Mouse (Mus musculus): ENCODE results near the gene S100a3. TPM values are rescaled to one million over a fixed set of nuclear protein-coding genes. Genes with fewer than 3 reads are reported as not detected.

S100a3 gene
- polyA plus RNA-seq, 1 experiment, result 2.5 TPM

DNA sequence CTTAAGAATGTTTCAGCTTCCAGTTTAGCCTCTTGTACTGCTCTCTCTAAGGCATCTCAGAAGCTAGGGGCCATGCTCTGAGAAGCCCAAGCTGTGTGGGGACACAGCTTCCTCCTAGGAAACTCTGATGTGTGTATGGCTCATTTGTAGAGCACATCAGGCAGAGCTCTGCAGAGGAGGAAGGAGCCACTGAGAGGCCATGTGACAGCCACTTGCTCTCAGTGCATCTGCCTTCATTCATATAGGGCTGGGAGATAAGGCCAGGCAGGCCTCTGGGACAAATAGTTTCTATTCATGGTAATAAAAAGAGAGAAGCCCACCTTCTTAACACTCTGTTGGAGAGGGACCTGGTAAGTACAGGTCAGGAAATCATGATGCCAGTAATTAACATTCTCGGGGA is 34.1 kb downstream of the S100a3 start:
- Histone ChIP-seq H3K27me3 (ENCODE audit: control insufficient read depth, insufficient read depth, low read length, poor library complexity, severe bottlenecking) (no peaks in the 10 kb centered on the region), H3K9me3 (replicated peaks; ENCODE audit: control insufficient read depth, insufficient read depth, low read length, poor library complexity, severe bottlenecking) (peaks cover 8% of the 10 kb centered on the region)

DNA sequence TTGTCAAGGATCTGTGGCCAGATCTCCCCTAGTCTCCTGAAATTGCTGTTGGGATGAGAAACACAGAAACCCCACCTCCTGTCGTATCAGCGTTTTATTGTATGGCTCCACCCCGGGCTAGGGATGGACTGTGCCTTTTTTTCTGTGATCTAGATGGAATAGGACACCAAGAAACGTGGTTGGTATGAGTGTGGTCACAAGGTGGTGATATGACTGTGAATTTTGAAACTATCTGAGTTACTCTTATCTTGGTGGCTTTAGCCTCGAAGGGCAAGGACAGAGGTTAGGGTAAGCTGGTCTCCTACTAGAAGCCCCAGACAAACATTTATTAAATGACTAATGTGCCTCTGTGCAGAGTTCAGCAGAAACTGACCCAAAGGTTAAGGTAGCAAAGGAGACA is 35.2 kb downstream of the S100a3 start:
- Histone ChIP-seq H3K9ac (ENCODE audit: low read depth, poor library complexity, severe bottlenecking) (no peak overlapping the region), H3K36me3 (ENCODE audit: control insufficient read depth, insufficient read depth, low read length, poor library complexity, severe bottlenecking) (no peaks in the 10 kb centered on the region), H3K27me3 (ENCODE audit: control insufficient read depth, insufficient read depth, low read length, poor library complexity, severe bottlenecking) (no peaks in the 10 kb centered on the region), H3K4me3 (ENCODE audit: low read depth, low read length) (no peak overlapping the region), H3K9me3 (replicated peaks; ENCODE audit: control insufficient read depth, insufficient read depth, low read length, poor library complexity, severe bottlenecking) (peaks cover 8% of the 10 kb centered on the region), H3K27ac (ENCODE audit: insufficient read depth, low read length) (no peak overlapping the region), H3K4me1 (ENCODE audit: control insufficient read depth, insufficient read depth, low read length) (no peaks in the 10 kb centered on the region)
- no peak for TF ChIP-seq EP300 (IDR thresholded peaks at IDR 0.05; ENCODE audit: insufficient read depth, low read depth, low read length)
- no peak for TF ChIP-seq POLR2A (IDR thresholded peaks at IDR 0.05; ENCODE audit: insufficient read depth, low read length)
- no peak for TF ChIP-seq CTCF (IDR thresholded peaks at IDR 0.05; ENCODE audit: low read depth, low read length)

More for the DNA sequence above, 34.1 kb downstream of the S100a3 start:
- H3K27ac ChIP-seq (ENCODE audit: insufficient read depth, low read length), result no peak overlapping the region
- H3K4me3 ChIP-seq (ENCODE audit: low read depth, low read length), result no peak overlapping the region
- H3K9ac ChIP-seq (ENCODE audit: low read depth, poor library complexity, severe bottlenecking), result no peak overlapping the region
- H3K4me1 ChIP-seq (ENCODE audit: control insufficient read depth, insufficient read depth, low read length), result no peaks in the 10 kb centered on the region
- no peaks in the 10 kb centered on the region for H3K36me3 ChIP-seq (ENCODE audit: control insufficient read depth, insufficient read depth, low read length, poor library complexity, severe bottlenecking)
- TF ChIP-seq CTCF (IDR thresholded peaks at IDR 0.05; ENCODE audit: low read depth, low read length) (no peak), POLR2A (IDR thresholded peaks at IDR 0.05; ENCODE audit: insufficient read depth, low read length) (no peak), EP300 (IDR thresholded peaks at IDR 0.05; ENCODE audit: insufficient read depth, low read depth, low read length) (no peak)

DNA sequence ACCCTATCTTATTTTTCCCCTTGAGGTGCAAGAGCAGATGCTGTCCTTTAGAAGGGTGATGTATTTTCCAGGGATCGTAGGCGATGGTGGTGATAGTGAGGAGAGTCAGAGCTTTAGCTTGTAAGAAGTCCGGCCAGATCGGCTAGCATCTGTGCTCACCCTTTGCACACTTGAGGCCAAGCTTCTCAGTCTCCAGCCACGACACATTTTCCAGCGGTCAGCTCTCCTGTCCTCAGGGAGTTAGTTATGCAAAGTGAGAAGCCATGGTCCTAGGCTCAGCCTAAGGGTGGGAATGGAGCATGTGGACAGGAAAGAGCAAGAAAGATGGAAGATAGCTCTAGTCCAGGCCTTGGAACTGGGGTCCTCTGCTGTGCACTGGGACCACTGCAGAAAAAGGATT is 36.4 kb downstream of the S100a3 start:
- H3K36me3 ChIP-seq (ENCODE audit: control insufficient read depth, insufficient read depth, low read length, poor library complexity, severe bottlenecking), result no peaks in the 10 kb centered on the region
- peaks cover 8% of the 10 kb centered on the region for H3K9me3 ChIP-seq (replicated peaks; ENCODE audit: control insufficient read depth, insufficient read depth, low read length, poor library complexity, severe bottlenecking)
- no peak overlapping the region for H3K9ac ChIP-seq (ENCODE audit: low read depth, poor library complexity, severe bottlenecking)
- no peak overlapping the region for H3K4me3 ChIP-seq (ENCODE audit: low read depth, low read length)
- no peaks in the 10 kb centered on the region for H3K27me3 ChIP-seq (ENCODE audit: control insufficient read depth, insufficient read depth, low read length, poor library complexity, severe bottlenecking)
- H3K27ac ChIP-seq (ENCODE audit: insufficient read depth, low read length), result no peak overlapping the region
- no peak for TF ChIP-seq EP300 (IDR thresholded peaks at IDR 0.05; ENCODE audit: insufficient read depth, low read depth, low read length)
- no peak for TF ChIP-seq CTCF (IDR thresholded peaks at IDR 0.05; ENCODE audit: low read depth, low read length)
- no peak for TF ChIP-seq POLR2A (IDR thresholded peaks at IDR 0.05; ENCODE audit: insufficient read depth, low read length)
- H3K4me1 ChIP-seq (ENCODE audit: control insufficient read depth, insufficient read depth, low read length), result no peaks in the 10 kb centered on the region

DNA sequence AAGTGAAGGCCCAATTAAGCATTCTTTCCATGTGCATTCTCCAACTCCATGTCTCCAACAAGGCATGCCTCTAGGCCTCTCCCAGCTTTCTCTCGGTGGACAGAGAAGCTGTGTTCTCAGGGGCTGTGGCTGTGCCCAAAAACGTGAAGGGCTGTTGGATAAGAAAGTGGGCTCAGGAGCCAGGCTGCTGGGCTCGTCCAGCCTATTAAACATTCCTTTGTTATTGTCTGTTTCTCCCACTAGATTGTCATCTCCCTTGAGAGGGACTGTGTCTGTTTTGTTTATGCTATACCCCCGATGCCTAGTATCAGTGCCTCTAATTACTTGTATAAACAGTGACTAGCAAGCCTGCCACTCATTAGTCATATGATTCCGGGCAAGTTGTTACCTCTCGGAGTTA is 37.4 kb downstream of the S100a3 start:
- H3K4me1 ChIP-seq (ENCODE audit: control insufficient read depth, insufficient read depth, low read length), result no peaks in the 10 kb centered on the region

GRCm38 (mm10) chr3:90598212-90598611 is 37.8 kb downstream of the S100a3 start:
- TF ChIP-seq EP300 (IDR thresholded peaks at IDR 0.05; ENCODE audit: insufficient read depth, low read depth, low read length) (no peak), POLR2A (IDR thresholded peaks at IDR 0.05; ENCODE audit: insufficient read depth, low read length) (no peak), CTCF (IDR thresholded peaks at IDR 0.05; ENCODE audit: low read depth, low read length) (no peak)
- Histone ChIP-seq H3K36me3 (ENCODE audit: control insufficient read depth, insufficient read depth, low read length, poor library complexity, severe bottlenecking) (no peaks in the 10 kb centered on the region), H3K9me3 (replicated peaks; ENCODE audit: control insufficient read depth, insufficient read depth, low read length, poor library complexity, severe bottlenecking) (peaks cover 8% of the 10 kb centered on the region), H3K4me3 (ENCODE audit: low read depth, low read length) (no peak overlapping the region), H3K27ac (ENCODE audit: insufficient read depth, low read length) (no peak overlapping the region), H3K9ac (ENCODE audit: low read depth, poor library complexity, severe bottlenecking) (no peak overlapping the region), H3K4me1 (ENCODE audit: control insufficient read depth, insufficient read depth, low read length) (no peaks in the 10 kb centered on the region), H3K27me3 (ENCODE audit: control insufficient read depth, insufficient read depth, low read length, poor library complexity, severe bottlenecking) (no peaks in the 10 kb centered on the region)

More for the DNA sequence above, 37.4 kb downstream of the S100a3 start:
- H3K9me3 ChIP-seq (replicated peaks; ENCODE audit: control insufficient read depth, insufficient read depth, low read length, poor library complexity, severe bottlenecking), result peaks cover 8% of the 10 kb centered on the region
- no peak for TF ChIP-seq CTCF (IDR thresholded peaks at IDR 0.05; ENCODE audit: low read depth, low read length)
- no peak for TF ChIP-seq POLR2A (IDR thresholded peaks at IDR 0.05; ENCODE audit: insufficient read depth, low read length)
- TF ChIP-seq EP300 (IDR thresholded peaks at IDR 0.05; ENCODE audit: insufficient read depth, low read depth, low read length), result no peak
- no peaks in the 10 kb centered on the region for H3K27me3 ChIP-seq (ENCODE audit: control insufficient read depth, insufficient read depth, low read length, poor library complexity, severe bottlenecking)
- no peak overlapping the region for H3K4me3 ChIP-seq (ENCODE audit: low read depth, low read length)
- H3K27ac ChIP-seq (ENCODE audit: insufficient read depth, low read length), result no peak overlapping the region
- no peak overlapping the region for H3K9ac ChIP-seq (ENCODE audit: low read depth, poor library complexity, severe bottlenecking)
- no peaks in the 10 kb centered on the region for H3K36me3 ChIP-seq (ENCODE audit: control insufficient read depth, insufficient read depth, low read length, poor library complexity, severe bottlenecking)

DNA sequence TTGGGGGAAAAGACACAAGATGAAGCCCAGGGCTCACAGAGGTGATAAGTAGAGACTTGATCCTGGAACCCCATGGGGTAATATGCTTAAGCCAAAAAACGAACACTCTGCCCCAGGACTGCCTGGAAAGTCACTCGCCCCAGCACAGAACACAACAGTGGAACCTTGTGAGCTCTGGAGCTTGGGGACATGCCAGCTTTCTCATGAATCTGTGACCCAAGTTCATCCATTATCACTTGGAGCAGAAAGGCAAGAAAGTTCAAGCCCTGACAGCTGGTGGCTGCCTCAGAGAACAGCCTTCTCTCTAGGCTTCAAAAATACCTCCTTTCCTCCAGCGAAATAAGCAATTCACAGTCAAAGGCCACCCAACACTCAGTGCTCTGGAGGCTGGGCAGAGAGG is 39.0 kb downstream of the S100a3 start:
- no peaks in the 10 kb centered on the region for H3K4me1 ChIP-seq (ENCODE audit: control insufficient read depth, insufficient read depth, low read length)
- H3K27me3 ChIP-seq (ENCODE audit: control insufficient read depth, insufficient read depth, low read length, poor library complexity, severe bottlenecking), result no peaks in the 10 kb centered on the region
- no peak overlapping the region for H3K9ac ChIP-seq (ENCODE audit: low read depth, poor library complexity, severe bottlenecking)
- no peak for TF ChIP-seq POLR2A (IDR thresholded peaks at IDR 0.05; ENCODE audit: insufficient read depth, low read length)
- TF ChIP-seq CTCF (IDR thresholded peaks at IDR 0.05; ENCODE audit: low read depth, low read length), result no peak
- TF ChIP-seq EP300 (IDR thresholded peaks at IDR 0.05; ENCODE audit: insufficient read depth, low read depth, low read length), result no peak
- H3K36me3 ChIP-seq (ENCODE audit: control insufficient read depth, insufficient read depth, low read length, poor library complexity, severe bottlenecking), result no peaks in the 10 kb centered on the region
- H3K9me3 ChIP-seq (replicated peaks; ENCODE audit: control insufficient read depth, insufficient read depth, low read length, poor library complexity, severe bottlenecking), result no peaks in the 10 kb centered on the region
- no peak overlapping the region for H3K27ac ChIP-seq (ENCODE audit: insufficient read depth, low read length)
- no peak overlapping the region for H3K4me3 ChIP-seq (ENCODE audit: low read depth, low read length)

All from ES-Bruce4 (cell line).